ENCODE assay signal across 28 mouse cellular contexts in genomic region chr16:23832393-23833041, GRCm38 (mm10). TPM values are rescaled to one million over a fixed set of nuclear protein-coding genes. Genes with fewer than 3 reads are reported as not detected.
DNase-seq lines count a peak whose midpoint lies in the region; ATAC-seq and TF ChIP-seq lines count a peak whose summit lies in the region.
"Had no signal": no experiment of that assay in that cellular context is flagged by ENCODE, and none has a peak within 500 bp of the region (broad histone marks: within the 10 kb centered on the region; RNA-seq: fewer than 3 reads in every experiment).

No protein-coding gene starts in this region.

- 45% methylated on average over 9 of the region's 9 CpGs for WGBS in hindbrain, embryonic 15.5 days
- WGBS in hindbrain, embryonic 11.5 days: 77% methylated on average over 9 of the region's 9 CpGs
- WGBS in midbrain, postnatal 0 days: 47% methylated on average over 9 of the region's 9 CpGs

- 0 out of 2 replicates have a peak, but pooled peaks have one; percentile 65 for ATAC-seq in hindbrain, embryonic 15.5 days (ENCODE audit: low FRiP score, low read depth)
- no peak for ATAC-seq in hindbrain, embryonic 11.5 days (ENCODE audit: low FRiP score)
- peak; percentile 31; the same call in 1 of the 2 replicates for ATAC-seq in midbrain, postnatal 0 days (ENCODE audit: low FRiP score)
- ATAC-seq: intestine, postnatal 0 days had no signal

- TF ChIP-seq POLR2A in brain, embryonic 14.5 days (IDR thresholded peaks at IDR 0.05; ENCODE audit: borderline replicate concordance, extremely low read depth, insufficient read depth, insufficient read length, poor library complexity, severe bottlenecking): no peak

- no peaks in the 10 kb centered on the region for H3K9me3 ChIP-seq in hindbrain, embryonic 15.5 days
- H3K9me3 ChIP-seq in hindbrain, embryonic 11.5 days (ENCODE audit: control insufficient read depth, low read length): no peaks in the 10 kb centered on the region
- no peaks in the 10 kb centered on the region for H3K9me3 ChIP-seq in midbrain, postnatal 0 days (ENCODE audit: low read length)
- H3K9me3 ChIP-seq: liver, embryonic 15.5 days; lung, embryonic 15.5 days; neural tube, embryonic 15.5 days had no signal

- no peak overlapping the region for H3K27ac ChIP-seq in hindbrain, embryonic 15.5 days (replicated peaks)
- H3K27ac ChIP-seq in hindbrain, embryonic 11.5 days (ENCODE audit: low read depth, low read length): no peak overlapping the region
- no peak overlapping the region for H3K27ac ChIP-seq in midbrain, postnatal 0 days (ENCODE audit: low read depth, low read length)
- H3K27ac ChIP-seq: embryonic facial prominence, embryonic 13.5 days; liver, embryonic 15.5 days; lung, embryonic 15.5 days; neural tube, embryonic 15.5 days had no signal

- H3K27me3 ChIP-seq in hindbrain, embryonic 15.5 days: no peaks in the 10 kb centered on the region
- no peaks in the 10 kb centered on the region for H3K27me3 ChIP-seq in hindbrain, embryonic 11.5 days (ENCODE audit: control insufficient read depth, insufficient read depth, low read length)
- H3K27me3 ChIP-seq in midbrain, postnatal 0 days (ENCODE audit: insufficient read depth, low read length): no peaks in the 10 kb centered on the region
- H3K27me3 ChIP-seq: embryonic facial prominence, embryonic 13.5 days; liver, embryonic 15.5 days; lung, embryonic 15.5 days; neural tube, embryonic 15.5 days had no signal

- H3K36me3 ChIP-seq in hindbrain, embryonic 15.5 days: no peaks in the 10 kb centered on the region
- H3K36me3 ChIP-seq in hindbrain, embryonic 11.5 days (ENCODE audit: control insufficient read depth, insufficient read depth, low read length): no peaks in the 10 kb centered on the region
- H3K36me3 ChIP-seq in midbrain, postnatal 0 days (ENCODE audit: insufficient read depth, low read length): no peaks in the 10 kb centered on the region
- H3K36me3 ChIP-seq: embryonic facial prominence, embryonic 13.5 days; G1E; liver, embryonic 15.5 days; lung, embryonic 15.5 days; neural tube, embryonic 15.5 days had no signal

- no peaks in the 10 kb centered on the region; the same call in 1 of the 2 replicates for H3K4me1 ChIP-seq in hindbrain, embryonic 15.5 days (replicated peaks)
- H3K4me1 ChIP-seq in hindbrain, embryonic 11.5 days (replicated peaks; ENCODE audit: control insufficient read depth, insufficient read depth, low read length): no peaks in the 10 kb centered on the region
- H3K4me1 ChIP-seq in midbrain, postnatal 0 days (ENCODE audit: insufficient read depth, low read length): no peaks in the 10 kb centered on the region
- H3K4me1 ChIP-seq: liver, embryonic 15.5 days; megakaryocyte, embryonic 14.5 days; neural tube, embryonic 15.5 days had no signal

- no peak overlapping the region for H3K4me3 ChIP-seq in hindbrain, embryonic 15.5 days
- H3K4me3 ChIP-seq in hindbrain, embryonic 11.5 days (ENCODE audit: low read depth, low read length): no peak overlapping the region
- no peak overlapping the region for H3K4me3 ChIP-seq in midbrain, postnatal 0 days (ENCODE audit: low read depth, low read length)
- H3K4me3 ChIP-seq: embryonic facial prominence, embryonic 13.5 days; liver, embryonic 15.5 days; lung, embryonic 15.5 days; megakaryocyte, embryonic 14.5 days; neural tube, embryonic 15.5 days had no signal

- TF ChIP-seq CTCF in brain, embryonic 14.5 days (IDR thresholded peaks at IDR 0.05; ENCODE audit: borderline replicate concordance, extremely low read depth, insufficient read depth, insufficient read length): no peak
- TF ChIP-seq CTCF in midbrain, postnatal 0 days (IDR thresholded peaks at IDR 0.05): no peak

- no peak overlapping the region for H3K4me2 ChIP-seq in hindbrain, embryonic 15.5 days
- H3K4me2 ChIP-seq in hindbrain, embryonic 11.5 days (replicated peaks; ENCODE audit: low read depth, low read length): no peak overlapping the region
- H3K4me2 ChIP-seq in midbrain, postnatal 0 days (ENCODE audit: low read depth, low read length, poor library complexity, severe bottlenecking): no peak overlapping the region
- H3K4me2 ChIP-seq: embryonic facial prominence, embryonic 13.5 days; liver, embryonic 15.5 days; lung, embryonic 15.5 days; neural tube, embryonic 15.5 days had no signal

- no peak overlapping the region for H3K9ac ChIP-seq in hindbrain, embryonic 15.5 days
- H3K9ac ChIP-seq in hindbrain, embryonic 11.5 days (ENCODE audit: low read depth, low read length): no peak overlapping the region
- no peak overlapping the region for H3K9ac ChIP-seq in midbrain, postnatal 0 days (replicated peaks; ENCODE audit: low read length, poor library complexity, severe bottlenecking)
- H3K9ac ChIP-seq: embryonic facial prominence, embryonic 13.5 days; liver, embryonic 15.5 days; lung, embryonic 15.5 days; neural tube, embryonic 15.5 days had no signal

- peak; percentile 12 to 54 for DNase-seq in adrenal gland, adult (ENCODE audit: inconsistent age in 2 of 2, low spot score in 1 of 2)
- no peak for DNase-seq in adrenal gland, postnatal 36 days
- DNase-seq in hindbrain, embryonic 11.5 days (ENCODE audit: low spot score): no peak
- DNase-seq in brain, embryonic 14.5 days (ENCODE audit: low read depth): peak; percentile 48
- no peak for DNase-seq in midbrain, postnatal 0 days (ENCODE audit: low spot score)
- no peak for DNase-seq in liver
- DNase-seq: cerebellum, adult 18-20 months; gastrocnemius, postnatal 10 days; kidney, postnatal 25 days; lung, postnatal 4 days; retina, postnatal 1 day; right cerebral cortex, postnatal 14 days had no signal

RNA-seq across cellular contexts. Expression of gene Sst, which starts 58.2 kb away (rescaled TPM):
- not detected for total RNA-seq in adrenal gland, postnatal 36 days (2021)
- polyA plus RNA-seq in hindbrain, embryonic 15.5 days (2015; fragmentation: Nextera tagmentation; extraction: Ambion mirVana): 271 and 279 TPM in 2 replicates
- 74.9 and 98.9 TPM in 2 replicates for polyA plus RNA-seq in hindbrain, embryonic 11.5 days (2014; fragmentation: Nextera tagmentation; extraction: Ambion mirVana)
- polyA plus RNA-seq in brain, embryonic 14.5 days (2012; rRNA removed): 180 and 239 TPM in 2 replicates
- 380 and 464 TPM in 2 replicates for total RNA-seq in midbrain, postnatal 0 days (2014; rRNA removed)
- 510 and 559 TPM in 2 replicates for polyA plus RNA-seq in midbrain, postnatal 0 days (2015; fragmentation: Nextera tagmentation; extraction: Ambion mirVana)
- total RNA-seq: common myeloid progenitor, adult 5-6 weeks; G1E; heart, postnatal 25 days; liver, adult 2 months had no signal
- polyA plus RNA-seq: C2C12; G1E; gonadal fat pad, adult 2 months; heart, embryonic 14.5 days; liver, adult 2 months; testis, adult 2 months; urinary bladder, adult 2 months had no signal

Comparison
In these comparisons a context has a peak if more than half of its experiments do, and no peak if none do; other contexts are left out.
1. DNase-seq: peak in adrenal gland, adult (2 of 2) and brain, embryonic 14.5 days (single experiment); none in adrenal gland, postnatal 36 days (0 of 2), hindbrain, embryonic 11.5 days (single experiment), midbrain, postnatal 0 days (single experiment) and liver (single experiment).